Mouse (Mus musculus) ES-Bruce4 (cell line): ENCODE measurements around the gene A030003K21Rik. TPM values are rescaled to one million over a fixed set of nuclear protein-coding genes. Genes with fewer than 3 reads are reported as not detected.

Source experiments
- H3K27ac ChIP-seq: 2 replicates; pipeline ENCODE4 v1.5.1; 2012; ENCODE audit warnings: low read length, inconsistent platforms; ENCODE audit not compliant: insufficient read depth
- H3K27me3 ChIP-seq: 2 replicates; pipeline ENCODE4 v1.6.1; 2012; ENCODE audit warnings: mild to moderate bottlenecking, low read length, inconsistent platforms; ENCODE audit not compliant: control insufficient read depth, poor library complexity, insufficient read depth, severe bottlenecking
- H3K36me3 ChIP-seq: 2 replicates; pipeline ENCODE4 v1.6.1; 2012; ENCODE audit warnings: inconsistent platforms, mild to moderate bottlenecking, low read length, moderate library complexity; ENCODE audit not compliant: control insufficient read depth, poor library complexity, insufficient read depth, severe bottlenecking
- H3K4me1 ChIP-seq: one replicate; pipeline ENCODE4 v1.8.1; 2011; ENCODE audit warnings: low read length; ENCODE audit not compliant: control insufficient read depth, insufficient read depth
- H3K4me3 ChIP-seq: 2 replicates; pipeline ENCODE4 v1.5.1; 2011; ENCODE audit warnings: low read depth, mild to moderate bottlenecking, low read length
- H3K9ac ChIP-seq: 2 replicates; pipeline ENCODE4 v1.6.1; 2012; ENCODE audit warnings: low read depth, mild to moderate bottlenecking, inconsistent platforms; ENCODE audit not compliant: poor library complexity, severe bottlenecking
- H3K9me3 ChIP-seq: replicated peaks from 2 replicates; pipeline ENCODE4 v1.6.1; 2012; ENCODE audit warnings: mild to moderate bottlenecking, low read length, inconsistent platforms; ENCODE audit not compliant: control insufficient read depth, poor library complexity, insufficient read depth, severe bottlenecking
- CTCF ChIP-seq: IDR thresholded peaks from one replicate; pipeline ENCODE4 v1.8.1; 2011; ENCODE audit warnings: low read depth, low read length
- EP300 ChIP-seq: IDR thresholded peaks from 2 replicates; pipeline ENCODE4 v1.6.1; 2011; ENCODE audit warnings: low read depth, low read length; ENCODE audit not compliant: insufficient read depth
- POLR2A ChIP-seq: IDR thresholded peaks from one replicate; pipeline ENCODE4 v1.8.1; 2011; ENCODE audit warnings: low read length; ENCODE audit not compliant: insufficient read depth
- polyA plus RNA-seq: library from polyadenylated mRNA; stranded (reverse); fragments of >200 nt; gene quantifications from 2 replicates; pipeline ENCODE4 v1.2.4, GENCODE M21; 2011; ENCODE audit warnings: low read depth; ENCODE audit not compliant: missing spikeins, insufficient read depth, insufficient read length

Gene A030003K21Rik
- polyA plus RNA-seq, 1 experiment = not detected

DNA sequence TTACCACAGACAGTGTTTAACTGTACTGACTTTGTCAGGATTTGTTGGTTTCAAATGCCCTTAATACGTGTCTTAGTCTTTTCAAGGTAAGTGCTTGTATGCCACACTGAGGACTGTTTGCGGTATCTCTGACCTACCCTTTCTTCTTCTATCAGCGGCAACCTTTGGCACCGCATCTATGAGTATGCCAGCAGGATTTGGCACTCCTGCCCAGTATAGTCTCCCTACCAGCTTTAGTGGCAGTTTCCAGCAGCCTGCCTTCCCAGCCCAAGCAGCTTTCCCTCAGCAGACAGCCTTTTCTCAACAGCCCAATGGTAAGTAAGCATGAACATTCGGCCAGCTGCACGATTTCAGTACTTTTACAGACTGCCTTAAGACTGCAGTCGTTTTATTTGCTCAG, 49.9 kb downstream of the A030003K21Rik start:
- Histone ChIP-seq H3K9ac (no peak overlapping the region), H3K36me3 (peaks cover 45% of the 10 kb centered on the region), H3K27me3 (no peaks in the 10 kb centered on the region), H3K4me1 (no peaks in the 10 kb centered on the region), H3K9me3 (no peaks in the 10 kb centered on the region), H3K27ac (no peak overlapping the region), H3K4me3 (no peak overlapping the region)
- TF ChIP-seq CTCF (no peak), POLR2A (no peak), EP300 (no peak)

Other genes starting within 250 kb of the A030003K21Rik start
- gene Mff, start 218.5 kb downstream of the A030003K21Rik start, polyA plus RNA-seq = 157 and 170 TPM in 2 replicates
- gene Tm4sf20, start 174.9 kb downstream of the A030003K21Rik start, polyA plus RNA-seq = not detected in 2 replicates
- gene Gm47791, start 172.1 kb downstream of the A030003K21Rik start, polyA plus RNA-seq = not detected in 2 replicates
- gene Agfg1, start 103.9 kb downstream of the A030003K21Rik start, polyA plus RNA-seq = 124 and 133 TPM in 2 replicates
- 1.1 TPM in 1 of 2 replicates, not detected in the other for gene A030005L19Rik, start 30.1 kb downstream of the A030003K21Rik start, polyA plus RNA-seq
- not detected in 2 replicates for gene A030014E15Rik, start 18.5 kb downstream of the A030003K21Rik start, polyA plus RNA-seq
- gene Gm6217, start 12.0 kb downstream of the A030003K21Rik start, polyA plus RNA-seq = not detected in 2 replicates
- gene Gm7544, start 12.6 kb upstream of the A030003K21Rik start, polyA plus RNA-seq = not detected in 2 replicates
- gene Gm47955, start 16.9 kb upstream of the A030003K21Rik start, polyA plus RNA-seq = not detected in 2 replicates
- not detected in 2 replicates for gene Gm47959, start 57.2 kb upstream of the A030003K21Rik start, polyA plus RNA-seq
- 3.0 and 4.2 TPM in 2 replicates for gene Slc19a3, start 95.1 kb upstream of the A030003K21Rik start, polyA plus RNA-seq
- not detected in 2 replicates for gene Krtap28-10, start 99.1 kb upstream of the A030003K21Rik start, polyA plus RNA-seq
- not detected in 2 replicates for gene Gm47969, start 101.5 kb upstream of the A030003K21Rik start, polyA plus RNA-seq
- not detected in 2 replicates for gene A030005K14Rik, start 116.0 kb upstream of the A030003K21Rik start, polyA plus RNA-seq
- not detected in 2 replicates for gene Krtap28-13, start 117.5 kb upstream of the A030003K21Rik start, polyA plus RNA-seq
- gene Ccl20, start 173.4 kb upstream of the A030003K21Rik start, polyA plus RNA-seq = 0.78 TPM in 1 of 2 replicates, not detected in the other
- not detected in 2 replicates for gene Daw1, start 216.4 kb upstream of the A030003K21Rik start, polyA plus RNA-seq